Mouse (Mus musculus): Measurements from ENCODE around the gene Zfp944. TPM values are rescaled to one million over a fixed set of nuclear protein-coding genes. Genes with fewer than 3 reads are reported as not detected.
"Not testable (repeated sequence)": the region's sequence is repeated elsewhere in the genome, so short reads cannot be mapped to it uniquely, and the experiment has no call there.

The Zfp944 gene
- polyA plus RNA-seq (2012; ENCODE audit: insufficient read depth, low replicate concordance), result 0.53 TPM in 1 of 2 replicates, not detected in the other

GRCm38 (mm10) chr17:22361101-22361781 lies at the start of gene Zfp944, which contains the start of gene Zfp758:
Gene Zfp944 (minus strand): TSS chr17:22361400.
Gene Zfp758 (plus strand): TSS chr17:22361453.
- Histone ChIP-seq H3K4me3 (replicated peaks) (peak within 1 kb of the TSS; percentile 90), H3K9me3 (peaks cover 10% of the 10 kb centered on the region), H3K36me3 (replicated peaks; ENCODE audit: low read length) (peaks cover 34% of the 10 kb centered on the region), H3K4me1 (peaks cover 20% of the 10 kb centered on the region)
- H3K27me3 ChIP-seq (replicated peaks), result not testable (repeated sequence)

- Histone ChIP-seq H3K9me3 (0 out of 2 replicates have a peak, but pooled peaks cover 2% of the 10 kb centered on the region), H3K4me1 (no peaks in the 10 kb centered on the region), H3K4me3 (replicated peaks) (no peak overlapping the region), H3K36me3 (replicated peaks; ENCODE audit: low read length) (no peaks in the 10 kb centered on the region), H3K27me3 (replicated peaks) (no peaks in the 10 kb centered on the region)
- no peak for TF ChIP-seq GATA1 (IDR thresholded peaks at IDR 0.05; ENCODE audit: borderline replicate concordance, low read length)
- no peak for TF ChIP-seq FLI1 (IDR thresholded peaks at IDR 0.05; ENCODE audit: low read length)
Observed at GRCm38 (mm10) chr17:22410756-22411155, 49.6 kb upstream of the Zfp944 start.

GRCm38 (mm10) chr17:22363895-22364294 lies 2.7 kb upstream of the Zfp944 start:
- no peaks in the 10 kb centered on the region for H3K27me3 ChIP-seq (replicated peaks)
- TF ChIP-seq GATA1 (IDR thresholded peaks at IDR 0.05; ENCODE audit: borderline replicate concordance, low read length) (no peak), FLI1 (IDR thresholded peaks at IDR 0.05; ENCODE audit: low read length) (no peak)
- peaks cover 20% of the 10 kb centered on the region for H3K4me1 ChIP-seq
- peaks cover 22% of the 10 kb centered on the region for H3K9me3 ChIP-seq
- H3K4me3 ChIP-seq (replicated peaks), result no peak overlapping the region
- H3K36me3 ChIP-seq (replicated peaks; ENCODE audit: low read length), result peaks cover 45% of the 10 kb centered on the region

- peak overlapping the region; percentile 88 for H3K4me3 ChIP-seq (replicated peaks)
- TF ChIP-seq GATA1 (IDR thresholded peaks at IDR 0.05; ENCODE audit: borderline replicate concordance, low read length), result no peak
- no peak for TF ChIP-seq FLI1 (IDR thresholded peaks at IDR 0.05; ENCODE audit: low read length)
- peaks cover 20% of the 10 kb centered on the region for H3K4me1 ChIP-seq
- no peaks in the 10 kb centered on the region for H3K27me3 ChIP-seq (replicated peaks)
- peaks cover 33% of the 10 kb centered on the region for H3K36me3 ChIP-seq (replicated peaks; ENCODE audit: low read length)
- peaks cover 10% of the 10 kb centered on the region for H3K9me3 ChIP-seq
Observed at GRCm38 (mm10) chr17:22360572-22360971, 628 bp downstream of the Zfp944 start.

- no peaks in the 10 kb centered on the region for H3K4me1 ChIP-seq
- H3K27me3 ChIP-seq (replicated peaks), result no peaks in the 10 kb centered on the region
- H3K36me3 ChIP-seq (replicated peaks; ENCODE audit: low read length), result peaks cover 58% of the 10 kb centered on the region
- H3K9me3 ChIP-seq, result no peaks in the 10 kb centered on the region
- TF ChIP-seq GATA1 (IDR thresholded peaks at IDR 0.05; ENCODE audit: borderline replicate concordance, low read length) (no peak), FLI1 (IDR thresholded peaks at IDR 0.05; ENCODE audit: low read length) (no peak)
- H3K4me3 ChIP-seq (replicated peaks), result no peak overlapping the region
Observed at GRCm38 (mm10) chr17:22352794-22353193, 8.4 kb downstream of the Zfp944 start.

- not testable (repeated sequence) for H3K4me1 ChIP-seq; H3K27me3 ChIP-seq (replicated peaks); H3K9me3 ChIP-seq; H3K36me3 ChIP-seq (replicated peaks; ENCODE audit: low read length)
- H3K4me3 ChIP-seq (replicated peaks), result peak overlapping the region; percentile 90
Observed at GRCm38 (mm10) chr17:22315247-22315646, 46.0 kb downstream of the Zfp944 start.

- H3K36me3 ChIP-seq (replicated peaks; ENCODE audit: low read length); H3K4me1 ChIP-seq; H3K27me3 ChIP-seq (replicated peaks); H3K9me3 ChIP-seq: not testable (repeated sequence)
- peak within 1 kb of the TSS; percentile 90 for H3K4me3 ChIP-seq (replicated peaks)
Observed at GRCm38 (mm10) chr17:22314730-22315226, 46.4 kb downstream of the Zfp944 start, which contains the start of gene CT030661.1. Gene CT030661.1 (minus strand): TSS chr17:22314837.

- not testable (repeated sequence) for H3K36me3 ChIP-seq (replicated peaks; ENCODE audit: low read length); H3K9me3 ChIP-seq; H3K27me3 ChIP-seq (replicated peaks); H3K4me1 ChIP-seq
- peak overlapping the region; percentile 90 for H3K4me3 ChIP-seq (replicated peaks)
Observed at GRCm38 (mm10) chr17:22314219-22314618, 47.0 kb downstream of the Zfp944 start.

Other genes with a start within 250 kb of the Zfp944 start
- not detected in 2 replicates for gene Zfp947, start 195.2 kb downstream of the Zfp944 start, polyA plus RNA-seq (2012; ENCODE audit: insufficient read depth, low replicate concordance)
- 0.23 TPM in 1 of 2 replicates, not detected in the other for gene Zfp994, start 135.8 kb downstream of the Zfp944 start, polyA plus RNA-seq (2012; ENCODE audit: insufficient read depth, low replicate concordance)
- 0.43 TPM in 1 of 2 replicates, not detected in the other for gene CT030661.1, start 46.6 kb downstream of the Zfp944 start, polyA plus RNA-seq (2012; ENCODE audit: insufficient read depth, low replicate concordance)
- gene Zfp758, start 53 bp upstream of the Zfp944 start, polyA plus RNA-seq (2012; ENCODE audit: insufficient read depth, low replicate concordance), result 0.09 TPM in 1 of 2 replicates, not detected in the other
- gene Zfp946, start 62.8 kb upstream of the Zfp944 start, polyA plus RNA-seq (2012; ENCODE audit: insufficient read depth, low replicate concordance), result 0.65 TPM in 1 of 2 replicates, not detected in the other
- gene Vmn2r111, start 212.1 kb upstream of the Zfp944 start, polyA plus RNA-seq (2012; ENCODE audit: insufficient read depth, low replicate concordance), result not detected in 2 replicates
- gene Vmn2r112, start 239.6 kb upstream of the Zfp944 start, polyA plus RNA-seq (2012; ENCODE audit: insufficient read depth, low replicate concordance), result not detected in 2 replicates